Mouse (Mus musculus) spleen, adult 12 weeks (tissue): ENCODE measurements around the gene Hyal2.
"Not testable (repeated sequence)": the region's sequence is repeated elsewhere in the genome, so short reads cannot be mapped to it uniquely, and the experiment has no call there.

Source experiments
- DNase-seq: peaks from one replicate; pipeline ENCODE4 v3.0.0; 2022; ENCODE audit warnings: low spot score

Hyal2 gene

GRCm38 (mm10) chr9:107568331-107569261, 851 bp downstream of the Hyal2 start:
- peak; percentile 88 for DNase-seq

GRCm38 (mm10) chr9:107569270-107569669, 1.5 kb downstream of the Hyal2 start:
- DNase-seq, result no peak

GRCm38 (mm10) chr9:107570016-107570415, 2.3 kb downstream of the Hyal2 start:
- DNase-seq, result no peak

- DNase-seq, result no peak
These were observed 3.1 kb downstream of the Hyal2 start for GRCm38 (mm10) chr9:107570845-107571244.

- DNase-seq, result no peak
These were observed 4.0 kb downstream of the Hyal2 start for GRCm38 (mm10) chr9:107571534-107572326.

GRCm38 (mm10) chr9:107572327-107572662, 4.5 kb downstream of the Hyal2 start:
- no peak for DNase-seq

GRCm38 (mm10) chr9:107573774-107574173, 6.0 kb downstream of the Hyal2 start:
- DNase-seq, result not testable (repeated sequence)

- no peak for DNase-seq
These were observed 8.0 kb downstream of the Hyal2 start for GRCm38 (mm10) chr9:107575579-107576356.

GRCm38 (mm10) chr9:107576357-107577107, 8.8 kb downstream of the Hyal2 start, which contains the start of gene Hyal1:
Gene Hyal1, plus strand, starts transcription at chr9:107576927.
- peak; percentile 64 for DNase-seq

- no peak for DNase-seq
These were observed 10.1 kb downstream of the Hyal2 start for GRCm38 (mm10) chr9:107577871-107578270.

GRCm38 (mm10) chr9:107578587-107578986, 10.8 kb downstream of the Hyal2 start, which contains the start of gene Naa80:
Gene Naa80, plus strand, starts transcription at chr9:107578887.
- DNase-seq, result no peak

- no peak for DNase-seq
These were observed 11.5 kb downstream of the Hyal2 start for GRCm38 (mm10) chr9:107579023-107579900.

- DNase-seq, result peak; percentile 76
These were observed 13.0 kb downstream of the Hyal2 start, which contains the start of gene Hyal3 for GRCm38 (mm10) chr9:107580501-107581317. Gene Hyal3, plus strand, starts transcription at chr9:107580818.

GRCm38 (mm10) chr9:107581584-107581983, 13.8 kb downstream of the Hyal2 start:
- no peak for DNase-seq

- DNase-seq, result no peak
These were observed 14.8 kb downstream of the Hyal2 start for GRCm38 (mm10) chr9:107582509-107583062.

- DNase-seq, result no peak
These were observed 15.4 kb downstream of the Hyal2 start for GRCm38 (mm10) chr9:107583174-107583573.

GRCm38 (mm10) chr9:107586504-107586903, 18.8 kb downstream of the Hyal2 start:
- no peak for DNase-seq

- peak; percentile 92 for DNase-seq
These were observed 19.5 kb downstream of the Hyal2 start, which contains the start of gene Ifrd2 for GRCm38 (mm10) chr9:107586974-107587832. Gene Ifrd2, plus strand, starts transcription at chr9:107587642.
